Mouse (Mus musculus): ENCODE measurements around the gene Spast.
"Not testable (repeated sequence)": the region's sequence is repeated elsewhere in the genome, so short reads cannot be mapped to it uniquely, and the experiment has no call there.

GRCm38 (mm10) chr17:74328146-74328545, 10.6 kb upstream of the Spast start:
- peak; percentile 78 for TF ChIP-seq CTCF (IDR thresholded peaks at IDR 0.05; ENCODE audit: low read depth)
- TF ChIP-seq EP300 (optimal IDR thresholded peaks at IDR 0.05), result not testable (repeated sequence)

All from stomach, postnatal 0 days (tissue).